Mouse (Mus musculus): Measurements from ENCODE around the gene Rere.
A peak's percentile ranks its signal among the peaks of the same experiment; 100 is the strongest.

The Rere gene

DNA sequence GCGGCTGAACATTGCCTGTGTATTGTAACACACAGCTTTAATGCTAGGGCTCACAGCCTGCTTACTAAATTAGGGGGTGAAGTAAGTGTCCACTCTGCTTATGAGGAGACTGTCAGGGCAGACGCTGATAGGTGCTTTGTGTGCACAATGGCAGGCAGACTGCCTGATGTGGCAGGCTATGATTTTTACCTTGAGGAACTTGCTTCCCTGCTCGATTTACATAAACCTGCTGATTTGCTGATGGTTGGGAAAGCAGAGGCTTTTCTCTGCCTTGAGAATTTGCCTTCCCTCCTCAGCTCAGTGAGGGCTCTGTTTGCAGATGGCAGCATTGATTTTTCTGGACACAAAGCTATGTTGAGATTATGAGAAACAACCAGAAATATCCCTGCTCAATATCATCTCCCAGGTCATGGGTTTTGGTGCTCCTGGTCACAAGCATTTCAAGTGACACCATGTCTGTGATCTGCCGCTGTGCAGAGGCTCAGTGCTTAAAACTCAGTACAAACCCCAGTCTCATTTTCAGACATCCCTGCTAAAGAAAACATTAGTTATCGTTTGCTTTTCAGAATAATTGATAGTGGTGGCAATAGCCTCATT, 145.5 kb downstream of the Rere start:
- DNase-seq (ENCODE audit: low spot score), result no peak

DNA sequence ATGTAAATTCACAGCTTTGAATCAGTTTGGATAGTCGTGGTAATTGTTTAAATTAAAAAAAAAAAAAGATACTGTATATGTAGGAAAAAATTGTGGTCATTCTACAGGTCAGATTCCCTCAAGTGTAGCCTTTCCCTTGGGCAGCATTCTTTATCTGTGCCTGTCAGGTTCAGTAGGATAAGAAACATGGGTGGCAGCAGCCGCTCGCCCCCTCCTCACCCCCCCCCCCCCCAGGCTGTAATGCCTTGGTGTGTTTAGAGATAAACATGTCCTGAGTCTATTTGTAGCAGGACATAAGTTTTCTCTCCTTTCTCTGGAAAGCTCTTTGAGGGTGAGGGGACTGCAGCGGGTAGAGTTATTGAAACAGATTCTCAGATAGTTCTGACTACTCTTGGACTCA, 147.3 kb downstream of the Rere start:
- DNase-seq (ENCODE audit: low spot score), result no peak

DNA sequence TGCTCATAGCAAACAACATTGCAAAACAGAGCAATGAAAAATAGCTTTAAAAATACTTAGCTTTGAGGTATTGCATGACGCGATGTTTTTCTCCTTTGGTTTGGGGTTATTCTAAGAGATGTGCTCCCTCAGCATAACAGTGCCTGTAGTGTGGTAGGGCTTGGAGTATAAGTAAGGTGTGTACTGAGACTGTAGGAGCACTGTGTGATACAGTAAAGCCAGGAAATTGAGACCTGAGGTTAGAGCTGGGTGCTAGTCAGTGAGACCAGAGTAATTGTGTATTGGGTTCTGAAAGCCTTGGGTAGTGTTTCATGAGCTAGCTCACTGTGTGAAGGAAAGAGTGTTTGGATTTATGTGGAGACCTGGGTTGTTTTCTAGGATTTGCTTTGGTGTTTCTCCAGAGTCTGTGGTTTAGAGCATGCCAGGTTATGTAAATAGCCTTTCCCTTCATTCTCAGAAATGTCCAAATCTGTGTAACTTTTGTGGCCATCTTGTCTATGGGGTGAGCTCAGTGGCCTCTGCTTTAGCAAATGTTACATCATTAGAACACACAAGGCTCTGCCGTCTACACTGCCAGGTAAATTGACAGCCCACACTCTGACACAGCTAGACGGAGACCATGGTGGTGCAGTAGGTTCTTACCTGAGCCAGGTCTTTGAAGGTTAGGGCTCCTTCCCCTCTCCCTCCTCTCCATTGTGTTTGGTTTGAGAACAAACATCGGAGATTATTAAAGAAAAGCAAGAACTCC, 152.6 kb downstream of the Rere start:
- DNase-seq (ENCODE audit: low spot score), result no peak

DNA sequence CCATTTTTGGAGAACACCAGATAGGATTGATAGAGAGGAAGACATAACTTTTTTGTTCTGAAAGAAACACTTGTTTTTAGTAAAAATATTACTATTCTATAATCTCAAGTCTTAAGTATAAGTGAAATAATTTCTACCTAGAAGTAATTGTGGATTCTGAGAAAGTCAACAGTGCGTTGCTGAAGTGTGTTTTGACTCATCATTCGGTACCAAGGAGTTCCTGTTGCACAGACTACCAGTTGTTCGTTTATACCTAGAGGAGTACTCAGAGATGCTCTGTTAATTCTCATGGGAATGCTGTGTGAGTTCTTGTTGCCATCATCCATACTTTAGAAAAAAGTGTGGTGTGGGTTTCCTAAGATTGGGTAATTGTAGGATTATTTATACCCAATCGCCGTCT, 154.1 kb downstream of the Rere start:
- DNase-seq (ENCODE audit: low spot score), result no peak

DNA sequence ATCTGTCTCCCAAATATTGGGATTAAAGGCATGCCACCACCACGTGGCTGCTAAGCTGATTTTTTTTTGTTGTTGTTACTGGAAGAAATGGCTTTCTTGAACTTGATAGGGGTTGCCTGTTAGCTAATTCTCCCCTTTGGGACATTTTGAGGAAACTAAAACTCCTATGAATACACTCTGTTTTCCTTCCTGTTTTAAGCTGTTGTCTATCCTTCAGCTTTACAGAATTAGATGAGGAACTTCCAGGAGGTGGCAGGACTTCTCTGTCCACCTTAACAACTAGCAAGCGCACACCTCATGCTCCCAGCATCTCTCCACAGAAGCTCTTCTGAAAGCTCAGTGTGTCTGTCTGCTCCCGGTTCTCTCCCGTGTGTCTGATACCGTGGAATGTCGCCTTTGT, 157.2 kb downstream of the Rere start:
- no peak for DNase-seq (ENCODE audit: low spot score)

DNA sequence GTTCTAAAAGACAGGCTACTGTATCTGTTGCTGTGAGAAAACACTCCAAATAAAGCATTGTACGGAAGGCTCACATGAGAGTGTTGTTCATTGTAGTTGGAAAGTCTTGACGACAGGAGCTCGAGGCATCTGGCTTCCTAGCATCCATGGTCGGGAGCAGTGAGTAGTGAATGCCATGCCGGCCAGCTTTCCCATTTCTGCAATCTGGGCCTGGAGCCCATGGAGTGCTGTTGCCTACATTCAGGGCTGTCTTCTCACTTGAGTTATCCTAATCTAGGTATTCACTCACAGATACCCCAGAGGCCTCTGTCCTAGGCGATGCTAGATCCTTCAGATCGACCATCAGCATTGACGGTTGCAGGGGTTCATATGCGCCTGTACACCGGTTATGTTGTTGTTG, 160.5 kb downstream of the Rere start:
- DNase-seq (ENCODE audit: low spot score), result no peak

DNA sequence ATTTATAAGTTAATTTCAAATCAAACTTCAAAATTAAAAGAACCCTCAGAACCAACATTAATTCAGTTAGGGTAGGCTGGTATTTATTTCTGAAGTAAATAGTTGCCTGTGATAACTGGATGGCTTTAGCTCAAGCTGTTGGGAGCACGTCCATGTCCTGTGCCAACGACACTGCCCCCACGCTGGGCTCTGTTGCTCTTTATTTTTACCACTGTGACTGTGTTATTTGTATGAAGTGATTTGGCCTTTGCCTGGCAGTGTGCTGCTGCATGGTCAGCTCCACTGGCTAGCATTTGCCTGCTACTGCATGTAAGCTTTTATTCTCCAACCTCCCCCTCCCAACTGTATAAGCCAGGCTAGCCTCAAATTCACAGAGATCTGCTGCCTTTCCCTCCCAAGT, 162.6 kb downstream of the Rere start:
- no peak for DNase-seq (ENCODE audit: low spot score)

DNA sequence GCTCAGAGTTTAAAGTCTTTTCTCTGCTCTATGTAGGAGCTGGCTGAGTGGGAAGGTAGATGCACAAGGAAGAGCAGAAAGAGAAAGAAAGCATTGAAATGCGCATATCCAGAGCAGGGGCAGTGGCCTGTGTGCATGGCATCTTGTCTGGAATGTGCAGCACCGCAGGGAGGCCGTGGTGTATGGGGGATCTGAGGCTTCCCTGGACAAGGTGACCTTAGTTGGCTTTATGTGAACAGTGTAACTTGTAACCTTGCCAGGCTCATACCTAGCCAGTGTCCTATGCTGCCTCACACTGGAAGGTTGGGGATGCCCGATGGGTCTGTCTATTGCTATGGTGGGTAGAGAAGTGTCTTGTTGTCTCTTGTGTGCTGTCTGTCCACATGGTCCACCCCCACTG, 165.2 kb downstream of the Rere start:
- no peak for DNase-seq (ENCODE audit: low spot score)

DNA sequence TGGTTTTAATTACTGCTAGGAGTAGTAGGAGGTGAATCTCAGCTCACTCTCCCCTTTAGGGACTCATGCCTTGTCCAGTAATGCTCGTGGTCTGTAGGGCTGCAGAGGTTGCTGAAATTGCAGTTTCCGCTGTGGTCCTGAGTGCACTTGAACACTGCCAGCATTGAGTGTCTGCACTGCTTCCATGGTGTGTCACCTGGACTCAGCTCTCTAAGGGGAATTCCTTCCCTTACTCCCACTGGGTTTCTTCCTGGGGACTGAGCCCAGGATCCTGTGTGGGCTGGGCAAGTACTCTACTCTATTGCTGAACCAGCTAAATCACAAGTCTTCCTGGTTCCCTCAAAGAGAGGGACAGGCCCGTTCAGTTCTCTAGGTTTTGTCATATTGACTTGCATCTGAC, 166.1 kb downstream of the Rere start:
- no peak for DNase-seq (ENCODE audit: low spot score)

DNA sequence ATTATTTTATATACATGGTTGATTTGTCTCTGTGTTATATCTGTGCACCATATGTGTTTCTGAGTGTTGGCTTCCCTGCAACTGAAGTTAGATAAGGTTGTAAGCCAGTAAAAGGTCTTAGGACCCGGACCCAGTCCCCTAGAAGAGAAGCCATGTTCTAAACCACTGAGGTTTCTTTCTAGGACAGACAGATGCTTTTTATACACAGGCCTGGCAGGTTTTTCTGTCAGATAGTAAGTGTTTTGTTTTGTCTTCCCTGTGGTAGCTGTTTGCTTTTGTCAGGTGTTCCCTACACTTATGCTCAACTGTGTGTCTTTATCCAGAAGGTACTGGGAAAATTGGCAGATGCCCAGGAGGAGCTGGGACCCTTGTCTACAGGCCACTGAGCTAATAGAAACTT, 167.0 kb downstream of the Rere start:
- DNase-seq (ENCODE audit: low spot score), result no peak

DNA sequence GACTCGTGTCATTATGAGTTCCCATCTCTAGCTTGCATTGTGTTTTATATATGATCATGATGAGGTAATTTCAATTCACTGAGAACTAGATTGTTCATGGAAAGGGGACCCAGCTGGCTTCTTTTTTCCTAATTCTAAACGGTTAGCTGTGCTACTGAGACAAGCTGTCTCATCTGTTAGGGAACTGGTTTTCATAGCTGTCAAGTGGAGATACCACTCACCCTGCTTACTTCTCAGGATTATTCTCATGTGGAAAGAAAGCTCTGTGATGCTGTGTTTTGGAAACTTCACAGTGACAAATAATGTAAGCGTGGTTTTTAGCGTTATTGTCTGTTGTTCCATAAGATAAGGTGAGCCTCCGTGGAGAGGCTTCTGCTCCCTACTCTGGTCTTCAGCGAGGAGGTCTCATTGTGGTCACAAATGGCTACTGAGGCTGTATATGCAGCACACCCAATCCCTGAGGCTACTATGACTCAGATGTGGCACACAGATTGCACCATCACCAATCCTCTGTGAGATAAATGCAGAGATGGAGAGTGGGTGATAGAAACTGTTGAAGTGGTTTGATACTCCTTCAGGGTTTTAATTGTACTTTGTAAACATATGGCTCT, 168.7 kb downstream of the Rere start:
- no peak for DNase-seq (ENCODE audit: low spot score)

DNA sequence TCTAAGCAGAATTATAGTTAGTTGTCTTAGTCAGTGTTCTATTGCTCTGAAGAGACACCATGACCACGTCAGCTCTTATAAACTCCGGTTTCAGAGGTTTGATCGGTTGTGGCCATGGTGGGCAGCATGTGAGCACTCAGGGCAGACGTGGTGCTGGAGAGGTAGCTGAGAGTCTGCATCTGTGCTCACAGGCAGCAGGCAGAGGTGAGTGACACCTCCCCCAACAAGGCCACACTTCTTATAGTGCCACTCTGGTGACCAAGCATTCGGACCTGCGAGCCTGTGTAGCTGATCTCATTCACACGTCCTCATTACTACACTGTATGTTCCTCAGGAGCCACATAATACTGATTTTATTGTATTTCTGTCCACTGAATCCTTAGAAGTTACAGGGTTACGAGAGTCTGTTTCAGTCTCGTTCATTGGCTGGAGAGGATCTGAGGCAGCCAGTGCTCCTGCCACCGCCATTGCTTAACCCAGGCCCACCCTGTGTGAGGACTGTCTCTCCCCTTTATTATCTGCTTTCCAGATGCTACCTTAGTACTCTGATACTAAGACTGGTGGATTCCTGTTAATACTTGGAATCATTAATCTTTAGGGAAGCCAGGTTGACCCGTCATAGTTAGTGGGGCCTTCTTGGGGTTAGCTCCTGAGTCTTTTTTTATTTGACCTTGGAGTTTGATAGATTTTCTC, 170.9 kb downstream of the Rere start:
- DNase-seq (ENCODE audit: low spot score), result no peak

DNA sequence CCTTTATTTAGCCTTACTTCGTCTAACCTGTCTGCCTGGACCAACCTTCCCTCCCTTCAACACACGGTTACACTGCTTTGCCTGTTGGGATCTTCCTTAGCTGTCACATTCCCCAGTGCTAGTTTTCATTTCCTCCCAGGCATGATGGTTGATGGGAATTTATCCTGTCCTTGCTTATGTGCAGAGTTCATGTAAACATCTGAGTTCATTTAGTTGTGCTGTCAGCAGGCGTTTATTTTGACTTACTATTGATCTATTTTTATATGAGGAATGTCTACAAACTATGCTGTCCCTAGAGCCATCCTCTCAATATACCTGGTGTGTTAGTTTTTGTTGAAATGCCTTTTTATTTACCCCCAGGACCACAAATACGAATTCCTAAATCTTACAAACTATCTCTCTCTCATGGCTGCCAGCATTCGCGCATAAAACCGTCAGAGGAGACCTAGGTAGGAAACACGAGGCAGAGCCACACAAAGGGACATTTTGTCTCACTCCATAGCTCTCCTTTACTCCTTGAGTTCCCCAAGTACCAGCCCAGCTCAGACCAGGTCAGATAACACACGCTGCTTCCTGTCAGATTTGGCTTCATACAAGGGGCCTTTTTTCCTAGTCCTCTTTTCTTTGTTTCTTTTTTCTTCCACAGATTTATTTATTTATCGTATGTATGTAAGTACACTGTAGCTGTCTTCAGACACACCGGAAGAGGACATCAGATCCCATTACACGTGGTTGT, 173.3 kb downstream of the Rere start:
- no peak for DNase-seq (ENCODE audit: low spot score)

DNA sequence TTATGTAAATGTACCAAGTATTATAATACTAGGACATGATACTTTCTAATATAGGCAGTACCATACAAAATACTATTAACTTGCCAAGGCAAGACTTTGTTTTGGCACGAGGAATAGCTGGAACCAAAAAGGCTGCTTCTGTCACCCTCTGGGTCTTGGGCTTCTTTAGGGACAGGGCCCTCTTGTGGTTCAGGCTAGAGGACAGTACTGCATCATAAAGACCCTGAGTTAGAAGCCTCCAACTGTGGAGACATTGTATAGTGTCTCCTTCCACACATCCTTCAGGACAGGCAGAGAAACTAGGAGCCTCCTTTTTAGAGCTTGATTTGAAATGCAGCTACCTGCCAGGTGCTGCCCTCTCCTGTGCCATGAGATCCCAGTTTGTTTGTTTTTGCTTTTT, 174.3 kb downstream of the Rere start:
- no peak for DNase-seq (ENCODE audit: low spot score)

DNA sequence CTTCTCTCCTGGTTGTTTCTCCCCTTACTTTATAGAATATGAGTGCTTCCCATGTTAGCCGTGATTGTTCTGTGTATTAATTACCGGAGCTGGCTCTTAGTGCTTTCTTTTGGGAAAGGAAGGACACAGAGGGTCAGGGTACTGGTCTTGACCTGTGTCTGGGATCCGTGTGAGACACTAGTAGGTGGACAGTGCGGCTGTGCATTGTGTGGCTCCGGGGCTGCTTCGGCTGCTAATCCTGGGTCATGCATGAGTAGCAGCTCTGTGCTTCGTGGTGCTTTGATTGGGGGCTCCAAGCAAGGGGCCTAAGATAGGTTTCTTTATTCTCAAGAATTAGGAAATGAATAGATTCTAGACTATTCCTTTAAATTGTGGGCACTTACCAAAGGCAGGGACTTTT, 175.0 kb downstream of the Rere start:
- DNase-seq (ENCODE audit: low spot score), result no peak

DNA sequence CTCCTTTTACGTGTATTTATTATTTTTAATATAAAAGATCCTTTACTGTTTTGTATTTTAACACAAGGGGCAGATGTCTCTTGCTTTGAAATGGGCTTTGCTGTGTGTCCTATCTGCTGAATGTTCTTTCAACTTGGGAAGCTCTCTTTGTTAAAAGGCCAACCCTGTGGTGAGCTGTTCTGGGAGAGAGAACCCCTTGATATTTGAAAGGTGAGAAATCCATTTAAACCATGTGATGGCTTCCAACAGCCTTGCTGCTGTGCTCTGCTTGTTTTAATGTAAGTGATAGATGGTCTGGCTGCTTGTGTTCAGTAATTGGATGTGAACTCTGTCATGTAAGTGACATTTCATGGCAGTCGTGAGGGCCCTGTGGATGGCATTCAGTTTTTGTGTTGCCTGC, 175.4 kb downstream of the Rere start:
- DNase-seq (ENCODE audit: low spot score), result no peak

DNA sequence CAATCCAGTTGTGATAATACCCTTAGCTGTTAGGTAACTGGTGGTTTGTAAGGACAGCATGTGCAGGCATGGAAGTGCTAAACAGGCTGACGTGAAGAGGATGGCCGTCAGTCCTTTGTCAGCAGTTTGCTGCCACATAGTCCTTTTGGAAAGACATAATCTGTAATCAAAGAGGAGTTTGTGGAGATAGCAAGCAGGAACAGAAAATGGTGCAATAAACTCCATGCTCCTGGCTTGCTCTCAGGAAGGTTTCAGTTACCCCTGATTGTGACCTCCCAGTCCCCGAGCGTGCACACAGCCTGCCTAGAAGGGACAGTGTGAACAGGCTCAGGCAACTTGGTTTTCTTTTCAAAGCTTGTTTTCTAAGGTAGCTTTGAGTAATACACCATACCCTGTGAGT, 175.9 kb downstream of the Rere start:
- DNase-seq (ENCODE audit: low spot score), result no peak

DNA sequence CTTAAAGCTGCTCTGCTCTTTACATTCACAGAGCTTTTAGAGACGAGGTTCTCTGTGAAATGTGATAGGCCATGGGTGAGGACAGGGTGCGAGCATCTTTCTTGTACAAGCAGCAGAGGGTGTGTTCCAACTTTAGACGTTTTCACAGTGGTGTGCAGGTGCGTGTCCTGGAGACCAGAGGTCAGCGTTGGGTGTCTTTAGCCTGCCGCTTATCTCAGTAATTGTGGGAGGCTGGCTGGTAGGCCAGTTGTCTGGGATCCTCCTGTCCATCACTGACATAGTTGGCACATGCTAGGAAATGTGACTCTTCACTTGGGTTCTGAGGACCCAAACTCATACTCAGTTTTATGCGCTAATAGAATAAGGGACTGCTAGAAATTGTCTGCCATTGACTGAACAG, 176.3 kb downstream of the Rere start:
- no peak for DNase-seq (ENCODE audit: low spot score)

DNA sequence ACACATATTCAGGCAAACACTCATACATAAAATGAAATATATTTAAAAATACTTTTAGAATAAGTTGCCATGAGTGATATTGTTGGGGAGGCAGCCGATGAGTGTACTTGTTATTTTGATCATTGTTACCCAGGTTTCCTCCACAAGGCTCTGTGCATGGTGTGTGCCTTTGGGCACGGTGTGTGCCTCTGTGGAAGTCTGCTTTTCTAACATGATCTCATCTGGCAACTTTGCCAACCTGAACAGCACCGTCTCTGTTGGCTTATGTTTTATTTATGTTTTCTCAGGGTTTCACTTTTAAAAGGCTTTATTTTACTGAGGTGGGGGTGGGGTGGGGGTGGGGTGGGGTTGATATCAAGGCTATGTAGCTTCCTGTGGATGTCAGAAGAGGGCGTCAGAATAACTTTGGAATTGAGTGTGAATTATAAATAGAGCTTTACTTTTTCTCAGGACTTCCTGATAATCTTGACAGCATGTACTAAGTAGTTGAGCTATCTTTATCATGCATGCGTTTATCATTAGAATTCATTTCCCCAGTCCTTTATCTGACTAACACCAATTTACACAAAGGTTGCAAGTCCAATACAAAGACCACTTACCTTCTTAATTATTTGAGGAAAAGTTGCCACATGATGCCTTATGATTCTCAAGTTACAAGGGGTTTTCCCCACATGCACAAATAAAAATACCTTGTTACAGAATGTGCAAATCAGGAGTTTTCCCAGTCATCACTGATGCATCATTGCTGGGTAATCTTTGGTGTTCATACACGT, 177.8 kb downstream of the Rere start:
- peak; percentile 50 for DNase-seq (ENCODE audit: low spot score)

DNA sequence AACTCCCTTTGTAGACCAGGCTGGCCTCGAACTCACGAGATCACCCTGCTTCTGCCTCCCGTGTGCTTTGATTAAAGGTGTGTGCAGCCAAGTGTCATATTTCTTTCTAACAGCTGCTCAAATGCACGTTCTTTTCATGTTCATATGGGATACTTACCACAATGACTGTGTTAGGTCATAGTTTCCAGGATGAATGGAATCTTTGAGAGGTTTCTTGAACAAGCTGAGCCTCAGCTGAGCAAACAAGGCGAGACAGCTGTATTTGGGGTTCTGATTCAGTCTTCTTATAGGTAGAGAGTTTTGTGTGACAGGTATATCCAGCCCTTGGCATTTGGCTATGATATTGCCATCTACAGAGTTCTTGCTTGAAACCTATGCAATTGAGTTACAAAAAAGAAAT, 179.0 kb downstream of the Rere start:
- no peak for DNase-seq (ENCODE audit: low spot score)

DNA sequence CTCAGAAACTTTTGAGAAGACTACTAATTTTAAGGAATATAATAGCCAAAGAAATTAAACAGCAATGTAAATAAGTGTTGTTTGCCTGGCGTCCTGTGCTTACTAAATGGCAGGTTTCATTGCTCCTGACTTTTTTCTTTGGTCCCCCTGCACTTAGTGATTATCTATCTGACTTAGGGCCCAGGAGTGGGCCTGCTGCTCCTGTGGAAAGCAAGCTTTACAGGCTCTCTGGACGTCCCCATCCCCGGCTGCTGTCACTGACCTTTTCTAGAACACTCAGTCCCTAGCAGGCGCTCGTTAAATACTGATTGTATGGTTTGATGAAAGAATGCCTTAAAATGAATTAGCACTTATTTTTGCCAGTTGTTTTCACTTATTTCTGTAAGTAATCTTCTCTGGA, 179.6 kb downstream of the Rere start:
- DNase-seq (ENCODE audit: low spot score), result no peak

Data from c-Kit-positive CD71-positive TER-119-positive erythroid progenitor cells, embryonic 14.5 days (primary cell).